Mouse (Mus musculus): ENCODE results near the gene Taf4.

- TF ChIP-seq CTCF (IDR thresholded peaks at IDR 0.05; ENCODE audit: low read depth, low read length) = no peak
- no peak for TF ChIP-seq EP300 (IDR thresholded peaks at IDR 0.05; ENCODE audit: insufficient read depth, low read depth, low read length)
These were observed 79.5 kb downstream of the Taf4 start for GRCm38 (mm10) chr2:179896949-179897348.

All from ES-Bruce4 (cell line).